Mouse (Mus musculus) ES-E14 (cell line): ENCODE measurements at regions not wholly inside any gene's neighbourhood (a gene's known extent, or its start where the extent isn't known, plus 50 kb on each side); places are given as distances from the start of the nearest gene placed in this dataset.

Experiments
- DNase-seq: peaks from one replicate; pipeline ENCODE4 v3.0.0-alpha.2; 2013; ENCODE audit warnings: low read depth, low spot score
- H3K27ac ChIP-seq: 2 replicates; pipeline ENCODE4 v1.5.1; 2012; ENCODE audit warnings: low read depth, mild to moderate bottlenecking, low read length, moderate library complexity, mixed read lengths; ENCODE audit not compliant: poor library complexity, insufficient read depth, severe bottlenecking
- H3K36me3 ChIP-seq: 2 replicates; pipeline ENCODE4 v1.6.1; 2012; ENCODE audit warnings: mild to moderate bottlenecking, low read length, moderate library complexity, mixed read lengths; ENCODE audit not compliant: control insufficient read depth, poor library complexity, insufficient read depth, severe bottlenecking
- H3K4me1 ChIP-seq, 2 experiments: fragments of 150-350 bp in 1 of 2; sonication (generic) in 1 of 2; 2 replicates each; pipeline ENCODE4 v1.6.1; 2012; ENCODE audit warnings: low read length in 2 of 2, mild to moderate bottlenecking in 1 of 2, mixed read lengths in 1 of 2; ENCODE audit not compliant: control insufficient read depth in 2 of 2, insufficient read depth in 2 of 2, poor library complexity in 1 of 2
- H3K4me3 ChIP-seq, 2 experiments: fragments of 150-350 bp in 1 of 2; sonication (generic) in 1 of 2; 2 replicates each; pipeline ENCODE4 v1.5.1; 2012; ENCODE audit warnings: low read length in 2 of 2, low read depth in 1 of 2, mild to moderate bottlenecking in 1 of 2, mixed read lengths in 1 of 2; ENCODE audit not compliant: insufficient read depth in 1 of 2, poor library complexity in 1 of 2, severe bottlenecking in 1 of 2
- H3K9ac ChIP-seq: 2 replicates; pipeline ENCODE4 v1.6.1; 2012; ENCODE audit warnings: low read depth, mild to moderate bottlenecking, low read length, mixed read lengths; ENCODE audit not compliant: poor library complexity, insufficient read depth, severe bottlenecking
- H3K9me3 ChIP-seq: fragments of 150-350 bp; sonication (generic); 2 replicates; pipeline ENCODE4 v1.6.1; 2012; ENCODE audit warnings: low read depth, mild to moderate bottlenecking, low read length; ENCODE audit not compliant: control insufficient read depth, insufficient read depth
- CHD2 ChIP-seq: IDR thresholded peaks from 2 replicates; pipeline ENCODE4 v1.6.1; 2014; ENCODE audit warnings: mild to moderate bottlenecking, low read depth, low read length, inconsistent platforms
- HCFC1 ChIP-seq: IDR thresholded peaks from 2 replicates; pipeline ENCODE4 v1.6.1; 2012; ENCODE audit warnings: low read length, inconsistent platforms, borderline replicate concordance; ENCODE audit not compliant: insufficient read depth
- MAFK ChIP-seq: IDR thresholded peaks from 2 replicates; pipeline ENCODE4 v1.6.1; 2014; ENCODE audit warnings: mild to moderate bottlenecking, low read depth, low read length, inconsistent platforms; ENCODE audit not compliant: insufficient read depth
- ZC3H11A ChIP-seq: IDR thresholded peaks from 2 replicates; pipeline ENCODE4 v1.6.1; 2012; ENCODE audit warnings: low read depth, mild to moderate bottlenecking, inconsistent platforms, low read length, borderline replicate concordance
- ZNF384 ChIP-seq: IDR thresholded peaks from 2 replicates; pipeline ENCODE4 v1.6.1; 2012; ENCODE audit warnings: low read depth, low read length, inconsistent platforms
- in situ Hi-C, 2 experiments: fragments of 600-800 bp; cut with MboI; formaldehyde crosslinking; loops; one replicate each; pipeline ENCODE4 v1.15.1; 2025; ENCODE audit warnings: low sequenced_read_pairs in 2 of 2, inconsistent platforms in 1 of 2; ENCODE audit not compliant: unreplicated experiment in 2 of 2

DNA sequence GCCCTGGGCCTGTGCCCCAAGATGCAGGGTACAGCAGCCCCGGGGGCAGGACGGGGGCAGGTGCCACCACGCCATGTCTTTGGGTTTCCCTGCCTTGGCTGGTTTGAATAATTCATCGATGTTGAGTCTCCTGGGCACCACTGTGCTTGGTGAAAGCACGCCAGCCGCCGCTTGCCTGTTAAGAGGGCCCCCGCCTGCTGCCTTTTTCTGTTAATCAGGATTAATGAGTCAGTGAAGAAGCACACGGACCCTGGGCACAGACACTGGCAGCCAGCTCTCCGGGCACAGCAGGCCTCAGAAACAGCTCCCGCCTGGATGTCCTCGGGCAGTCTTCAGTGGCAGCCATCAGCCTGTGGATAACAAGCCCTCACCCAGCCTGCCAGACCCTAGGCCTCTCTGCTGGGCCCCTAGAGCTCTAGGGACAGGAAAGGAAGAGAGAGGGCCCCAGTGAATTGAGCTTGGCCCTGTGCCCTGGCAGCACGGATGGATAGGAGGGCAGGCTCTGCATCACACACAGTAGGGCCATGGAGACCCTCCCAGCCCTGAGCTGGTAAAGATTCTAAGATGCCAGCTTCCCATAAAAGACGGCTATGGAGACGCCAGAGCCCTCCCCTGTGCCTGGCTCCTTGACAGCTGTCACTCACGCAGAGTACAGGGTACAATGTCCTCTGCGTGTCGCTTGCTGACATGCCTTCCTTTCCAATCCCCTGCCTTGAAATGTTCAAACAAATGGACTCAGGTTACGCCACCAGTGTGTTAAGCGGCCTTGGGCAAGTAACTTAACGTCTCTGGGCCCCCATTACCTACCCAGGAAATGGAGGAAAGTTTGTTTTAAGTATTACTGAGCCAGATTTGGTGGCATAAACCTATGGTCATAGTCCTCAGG, 118.4 kb downstream of the Cryba4 start:
- no peak overlapping the region for H3K9ac ChIP-seq
- no peak overlapping the region for H3K27ac ChIP-seq
- DNase-seq, result no peak
- H3K4me1 ChIP-seq, result no peaks in the 10 kb centered on the region
- H3K4me3 ChIP-seq, result no peak overlapping the region
- H3K36me3 ChIP-seq, result no peaks in the 10 kb centered on the region
- TF ChIP-seq ZC3H11A (no peak), MAFK (no peak), HCFC1 (no peak), CHD2 (no peak), ZNF384 (no peak)
- in situ Hi-C loops, result no loop called here
- H3K9me3 ChIP-seq, result no peaks in the 10 kb centered on the region

DNA sequence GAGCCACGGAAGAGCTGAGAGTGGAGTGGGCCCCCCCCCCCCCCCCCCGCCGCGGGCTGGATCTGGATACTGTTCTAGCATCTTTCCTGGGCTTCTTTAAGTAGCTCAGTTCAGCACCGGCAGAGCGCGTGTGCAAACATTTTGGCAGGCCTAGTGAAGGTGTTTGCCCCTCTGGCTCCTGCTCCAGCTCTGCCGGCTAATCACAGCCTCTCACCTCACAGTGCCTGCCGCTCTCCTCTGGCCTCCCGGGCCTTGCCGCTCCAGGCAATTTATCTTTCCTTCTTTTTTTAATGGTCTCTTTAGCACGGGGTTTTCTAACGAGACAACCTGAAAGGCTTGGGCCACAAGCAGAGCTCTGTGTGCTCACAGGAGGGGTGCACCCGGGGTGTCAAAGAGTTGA, 115.7 kb downstream of the Cryba4 start:
- DNase-seq, result no peak
- in situ Hi-C loops, result no loop called here
- H3K4me3 ChIP-seq, result no peak overlapping the region
- no peak overlapping the region for H3K27ac ChIP-seq
- H3K4me1 ChIP-seq, result no peaks in the 10 kb centered on the region
- no peaks in the 10 kb centered on the region for H3K9me3 ChIP-seq
- TF ChIP-seq HCFC1 (no peak), ZC3H11A (no peak), ZNF384 (no peak), CHD2 (no peak), MAFK (no peak)
- no peak overlapping the region for H3K9ac ChIP-seq
- H3K36me3 ChIP-seq, result no peaks in the 10 kb centered on the region

GRCm38 (mm10) chr5:112138246-112138645, 114.1 kb downstream of the Cryba4 start:
- no peaks in the 10 kb centered on the region for H3K9me3 ChIP-seq
- no peaks in the 10 kb centered on the region for H3K36me3 ChIP-seq
- no peaks in the 10 kb centered on the region for H3K4me1 ChIP-seq
- no peak overlapping the region for H3K4me3 ChIP-seq
- no peak overlapping the region for H3K27ac ChIP-seq
- no peak overlapping the region for H3K9ac ChIP-seq
- DNase-seq, result no peak
- no peak for TF ChIP-seq ZNF384
- no peak for TF ChIP-seq HCFC1
- no peak for TF ChIP-seq MAFK
- TF ChIP-seq ZC3H11A, result no peak
- no peak for TF ChIP-seq CHD2
- in situ Hi-C loops, result no loop called here

DNA sequence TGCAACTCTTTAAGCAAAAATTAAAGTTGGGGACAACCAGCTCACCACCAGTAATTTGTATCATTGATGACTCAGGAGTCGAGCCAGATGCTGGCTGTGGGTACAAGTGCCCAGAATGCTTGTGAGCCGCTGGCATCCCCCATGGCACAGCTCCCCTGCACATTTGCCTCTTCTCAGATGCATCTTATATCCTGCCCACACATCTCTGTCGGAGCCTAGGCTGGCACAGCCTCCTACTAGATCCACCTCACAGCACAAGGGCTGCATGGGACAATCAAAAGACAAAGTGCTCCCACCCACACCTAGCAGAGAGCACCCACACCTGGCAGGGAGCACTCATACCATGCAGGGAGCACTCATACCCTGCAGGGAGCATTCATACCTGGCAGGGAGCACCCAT, 109.6 kb downstream of the Cryba4 start:
- Histone ChIP-seq H3K9ac (no peak overlapping the region), H3K4me1 (no peaks in the 10 kb centered on the region), H3K36me3 (no peaks in the 10 kb centered on the region), H3K27ac (no peak overlapping the region; the same call in 1 of the 2 replicates), H3K4me3 (no peak overlapping the region), H3K9me3 (no peaks in the 10 kb centered on the region)
- in situ Hi-C loops, result no loop called here
- TF ChIP-seq ZNF384 (no peak), HCFC1 (no peak), ZC3H11A (no peak), MAFK (no peak)
- no peak for DNase-seq
